Mouse (Mus musculus): ENCODE data around the gene Lrtm1. TPM values are rescaled to one million over a fixed set of nuclear protein-coding genes. Genes with fewer than 3 reads are reported as not detected.

Gene Lrtm1
- polyA plus RNA-seq, 1 experiment = 0.55 TPM

DNA sequence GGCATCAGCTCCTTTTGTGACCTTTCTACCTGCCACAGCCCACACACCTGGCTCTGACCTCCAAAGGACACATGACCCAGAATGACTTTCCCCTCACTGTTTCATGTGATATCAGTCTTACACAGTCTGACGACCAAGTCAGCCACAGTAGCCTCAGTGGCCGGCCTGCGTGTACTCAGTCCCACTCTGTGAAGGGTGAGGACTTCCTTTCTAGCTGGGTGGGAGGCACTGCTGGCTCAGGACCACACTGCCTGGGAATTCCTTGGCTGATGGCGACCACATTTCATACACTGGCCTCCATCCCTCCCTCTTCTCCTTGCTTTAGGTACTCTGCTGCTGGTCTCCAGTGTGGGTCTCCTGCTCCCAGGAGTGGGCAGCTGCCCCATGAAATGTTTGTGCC lies 3.3 kb downstream of the Lrtm1 start:
- no peak for DNase-seq
- 78% methylated on average over 4 of the region's 4 CpGs for WGBS
- Histone ChIP-seq H3K36me3 (ENCODE audit: control insufficient read depth, insufficient read depth, low read length) (no peaks in the 10 kb centered on the region), H3K27me3 (replicated peaks; ENCODE audit: control insufficient read depth, insufficient read depth, low read length) (no peaks in the 10 kb centered on the region), H3K27ac (ENCODE audit: insufficient read depth, low read depth, low read length) (no peak overlapping the region), H3K4me1 (ENCODE audit: control insufficient read depth, insufficient read depth, low read length) (no peaks in the 10 kb centered on the region), H3K4me3 (ENCODE audit: insufficient read depth, low read depth, low read length) (no peak overlapping the region)
- no peak for TF ChIP-seq POLR2A (IDR thresholded peaks at IDR 0.05; ENCODE audit: low read depth, low read length)
- TF ChIP-seq CTCF (conservative IDR thresholded peaks at IDR 0.05; ENCODE audit: insufficient read depth, insufficient read length, low read depth, low read length) = no peak

DNA sequence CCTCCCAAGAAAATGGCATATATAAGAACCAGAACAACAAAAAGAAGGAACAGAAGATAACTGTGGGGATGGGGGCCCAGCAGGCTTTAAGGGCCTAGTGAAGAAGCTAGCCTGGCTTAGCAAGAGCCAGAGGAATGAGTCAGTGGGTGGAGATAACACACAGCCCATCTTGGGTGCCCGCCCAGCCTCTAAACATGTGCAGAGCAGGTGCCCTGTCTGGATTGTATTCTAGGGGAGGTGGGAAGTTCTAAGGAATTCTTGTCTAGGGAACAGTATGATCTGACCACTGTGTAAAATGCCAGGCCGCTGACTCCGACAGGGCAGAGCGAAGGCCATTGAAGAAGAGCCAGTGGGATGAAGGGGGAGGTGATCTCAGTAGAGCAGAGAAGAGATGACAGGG lies 5.2 kb downstream of the Lrtm1 start:
- no peaks in the 10 kb centered on the region for H3K4me1 ChIP-seq (ENCODE audit: control insufficient read depth, insufficient read depth, low read length)
- H3K27me3 ChIP-seq (replicated peaks; ENCODE audit: control insufficient read depth, insufficient read depth, low read length) = no peaks in the 10 kb centered on the region
- no peak overlapping the region for H3K4me3 ChIP-seq (ENCODE audit: insufficient read depth, low read depth, low read length)
- 93% methylated on average over 4 of the region's 4 CpGs for WGBS
- no peak for DNase-seq
- TF ChIP-seq CTCF (conservative IDR thresholded peaks at IDR 0.05; ENCODE audit: insufficient read depth, insufficient read length, low read depth, low read length) (no peak), POLR2A (IDR thresholded peaks at IDR 0.05; ENCODE audit: low read depth, low read length) (no peak)
- no peak overlapping the region for H3K27ac ChIP-seq (ENCODE audit: insufficient read depth, low read depth, low read length)
- H3K36me3 ChIP-seq (ENCODE audit: control insufficient read depth, insufficient read depth, low read length) = no peaks in the 10 kb centered on the region

DNA sequence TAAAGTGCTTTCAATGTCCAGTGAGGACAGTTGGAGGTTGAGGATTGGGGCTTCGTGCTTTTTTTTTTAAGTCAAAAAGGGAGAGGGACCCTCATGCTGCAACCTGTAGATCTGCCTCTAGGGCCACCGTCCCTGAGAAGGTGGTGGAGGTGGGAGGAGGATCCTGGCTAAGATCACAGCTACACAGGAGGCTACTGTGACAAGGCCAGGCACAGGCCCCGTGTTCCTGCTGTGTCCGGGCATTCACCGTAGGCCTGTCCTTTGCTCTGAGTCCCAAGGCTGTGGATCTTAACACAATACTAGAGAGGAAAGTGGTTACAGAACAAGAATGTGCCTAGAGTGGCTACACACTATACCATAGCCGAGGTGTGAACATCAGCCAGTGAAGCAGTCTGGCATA lies 7.3 kb downstream of the Lrtm1 start:
- Histone ChIP-seq H3K4me3 (ENCODE audit: insufficient read depth, low read depth, low read length) (no peak overlapping the region), H3K27me3 (replicated peaks; ENCODE audit: control insufficient read depth, insufficient read depth, low read length) (no peaks in the 10 kb centered on the region), H3K4me1 (ENCODE audit: control insufficient read depth, insufficient read depth, low read length) (no peaks in the 10 kb centered on the region), H3K36me3 (ENCODE audit: control insufficient read depth, insufficient read depth, low read length) (no peaks in the 10 kb centered on the region), H3K27ac (ENCODE audit: insufficient read depth, low read depth, low read length) (no peak overlapping the region)
- 82% methylated on average over 6 of the region's 6 CpGs for WGBS
- TF ChIP-seq POLR2A (IDR thresholded peaks at IDR 0.05; ENCODE audit: low read depth, low read length) (no peak), CTCF (conservative IDR thresholded peaks at IDR 0.05; ENCODE audit: insufficient read depth, insufficient read length, low read depth, low read length) (no peak)
- DNase-seq = no peak

DNA sequence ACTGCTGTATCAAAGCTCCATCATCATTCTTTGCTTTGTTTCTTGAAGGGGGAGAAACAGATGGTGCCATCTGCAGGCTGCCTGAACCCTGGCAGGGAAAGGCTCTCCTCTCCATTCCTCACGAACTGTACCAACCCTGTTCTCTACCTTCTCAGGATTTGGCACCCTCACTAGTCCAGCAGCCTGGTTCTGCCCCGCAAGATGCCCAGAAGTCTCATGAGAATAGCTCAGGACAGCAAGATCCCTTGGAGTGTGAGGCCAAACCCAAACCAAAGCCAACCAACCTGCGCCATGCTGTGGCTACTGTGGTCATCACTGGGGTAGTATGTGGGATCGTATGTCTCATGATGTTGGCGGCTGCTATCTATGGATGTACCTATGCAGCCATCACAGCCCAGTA lies 9.3 kb downstream of the Lrtm1 start:
- H3K36me3 ChIP-seq (ENCODE audit: control insufficient read depth, insufficient read depth, low read length) = no peaks in the 10 kb centered on the region
- no peak overlapping the region for H3K4me3 ChIP-seq (ENCODE audit: insufficient read depth, low read depth, low read length)
- no peaks in the 10 kb centered on the region for H3K4me1 ChIP-seq (ENCODE audit: control insufficient read depth, insufficient read depth, low read length)
- TF ChIP-seq POLR2A (IDR thresholded peaks at IDR 0.05; ENCODE audit: low read depth, low read length) = no peak
- peak; percentile 19; the same call in 1 of the 2 replicates for TF ChIP-seq CTCF (conservative IDR thresholded peaks at IDR 0.05; ENCODE audit: insufficient read depth, insufficient read length, low read depth, low read length)
- DNase-seq = no peak
- WGBS = 86% methylated on average over 5 of the region's 5 CpGs
- H3K27me3 ChIP-seq (replicated peaks; ENCODE audit: control insufficient read depth, insufficient read depth, low read length) = no peaks in the 10 kb centered on the region
- H3K27ac ChIP-seq (ENCODE audit: insufficient read depth, low read depth, low read length) = no peak overlapping the region

DNA sequence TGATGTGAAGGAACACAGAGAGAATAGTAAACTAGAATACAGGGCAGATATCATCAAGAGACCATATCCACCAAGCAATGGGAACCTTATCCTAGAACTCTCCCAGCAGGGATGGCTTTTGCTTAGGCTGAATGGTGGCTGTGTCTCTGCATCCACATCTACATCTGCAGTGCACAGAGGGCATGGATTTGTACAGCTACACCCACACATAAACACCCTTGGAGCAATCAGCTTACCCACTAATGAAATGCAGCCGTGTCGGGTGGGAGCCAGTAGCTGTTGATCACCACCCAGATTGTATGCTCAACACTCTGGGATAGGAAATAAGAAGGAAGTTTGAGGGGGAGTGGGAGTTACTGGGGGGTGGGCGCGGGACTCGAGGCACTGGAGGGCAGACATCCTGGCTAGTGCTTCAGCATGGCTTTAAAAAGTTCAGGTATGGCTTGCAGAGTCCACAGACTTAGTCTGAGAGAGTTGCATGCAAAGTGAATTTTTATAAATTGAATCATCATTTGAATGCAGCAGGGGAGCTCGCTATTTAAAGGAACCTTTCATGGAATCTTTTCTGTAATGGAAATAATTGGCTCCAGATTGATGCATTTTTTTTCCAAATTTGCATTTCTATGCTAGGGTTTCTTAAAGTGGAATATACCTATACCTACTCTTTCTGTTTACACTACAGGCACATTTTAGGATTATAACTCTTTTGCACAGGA lies 10.5 kb downstream of the Lrtm1 start:
- Histone ChIP-seq H3K36me3 (ENCODE audit: control insufficient read depth, insufficient read depth, low read length) (no peaks in the 10 kb centered on the region), H3K27me3 (replicated peaks; ENCODE audit: control insufficient read depth, insufficient read depth, low read length) (no peaks in the 10 kb centered on the region), H3K27ac (ENCODE audit: insufficient read depth, low read depth, low read length) (no peak overlapping the region), H3K4me1 (ENCODE audit: control insufficient read depth, insufficient read depth, low read length) (no peaks in the 10 kb centered on the region), H3K4me3 (ENCODE audit: insufficient read depth, low read depth, low read length) (no peak overlapping the region)
- 83% methylated on average over 6 of the region's 6 CpGs for WGBS
- TF ChIP-seq POLR2A (IDR thresholded peaks at IDR 0.05; ENCODE audit: low read depth, low read length) = no peak
- no peak for TF ChIP-seq CTCF (conservative IDR thresholded peaks at IDR 0.05; ENCODE audit: insufficient read depth, insufficient read length, low read depth, low read length)
- no peak for DNase-seq

DNA sequence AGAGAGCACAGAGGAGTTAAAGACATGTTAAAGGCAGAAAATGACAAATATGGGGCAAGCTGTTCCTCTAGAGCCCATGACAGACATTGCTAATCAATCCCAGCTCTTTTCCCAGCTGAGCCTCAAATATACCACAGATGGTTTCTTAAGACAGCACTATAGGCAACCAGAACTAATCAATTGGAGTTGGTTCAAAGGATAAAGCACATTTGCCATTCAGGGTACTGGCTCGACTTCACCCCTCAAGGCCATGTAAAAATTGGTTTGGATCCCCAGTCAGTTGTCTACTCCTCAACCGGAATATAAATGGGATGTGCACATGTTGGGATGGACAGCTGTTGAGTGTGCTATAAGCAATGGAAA lies 11.1 kb downstream of the Lrtm1 start:
- WGBS = 92% methylated on average over 2 of the region's 2 CpGs
- Histone ChIP-seq H3K4me1 (ENCODE audit: control insufficient read depth, insufficient read depth, low read length) (no peaks in the 10 kb centered on the region), H3K27me3 (replicated peaks; ENCODE audit: control insufficient read depth, insufficient read depth, low read length) (no peaks in the 10 kb centered on the region), H3K27ac (ENCODE audit: insufficient read depth, low read depth, low read length) (no peak overlapping the region), H3K4me3 (ENCODE audit: insufficient read depth, low read depth, low read length) (no peak overlapping the region), H3K36me3 (ENCODE audit: control insufficient read depth, insufficient read depth, low read length) (no peaks in the 10 kb centered on the region)
- DNase-seq = no peak
- TF ChIP-seq CTCF (conservative IDR thresholded peaks at IDR 0.05; ENCODE audit: insufficient read depth, insufficient read length, low read depth, low read length) (no peak), POLR2A (IDR thresholded peaks at IDR 0.05; ENCODE audit: low read depth, low read length) (no peak)

DNA sequence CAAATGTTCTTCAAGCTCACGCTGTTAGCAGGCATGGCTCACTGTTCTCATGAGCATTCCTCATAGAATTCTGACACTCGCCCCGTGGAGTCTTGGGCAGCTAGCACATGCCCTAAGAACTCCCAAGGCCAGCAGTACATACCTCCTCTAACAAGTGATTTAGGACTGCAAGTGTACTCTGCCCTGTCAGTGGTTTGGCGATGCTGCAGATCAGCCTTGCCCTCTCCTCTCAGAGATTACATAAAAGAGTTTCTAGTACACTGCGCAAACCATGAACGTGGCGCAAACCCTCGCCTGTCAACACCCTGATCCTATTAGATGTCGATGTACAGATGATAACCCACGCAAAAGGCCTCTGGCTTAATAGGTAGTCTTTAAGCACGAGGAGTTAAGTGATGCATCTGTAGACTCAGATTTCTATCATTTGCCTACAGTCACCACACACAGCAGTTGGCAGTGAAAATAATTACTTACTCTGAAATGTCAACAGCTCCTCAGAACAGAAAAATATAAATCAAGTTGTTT lies 11.9 kb downstream of the Lrtm1 start:
- no peak for TF ChIP-seq POLR2A (IDR thresholded peaks at IDR 0.05; ENCODE audit: low read depth, low read length)
- no peak for TF ChIP-seq CTCF (conservative IDR thresholded peaks at IDR 0.05; ENCODE audit: insufficient read depth, insufficient read length, low read depth, low read length)
- H3K4me1 ChIP-seq (ENCODE audit: control insufficient read depth, insufficient read depth, low read length) = no peaks in the 10 kb centered on the region
- no peaks in the 10 kb centered on the region for H3K27me3 ChIP-seq (replicated peaks; ENCODE audit: control insufficient read depth, insufficient read depth, low read length)
- no peak for DNase-seq
- WGBS = 71% methylated on average over 11 of the region's 11 CpGs
- no peaks in the 10 kb centered on the region for H3K36me3 ChIP-seq (ENCODE audit: control insufficient read depth, insufficient read depth, low read length)
- no peak overlapping the region for H3K27ac ChIP-seq (ENCODE audit: insufficient read depth, low read depth, low read length)
- no peak overlapping the region for H3K4me3 ChIP-seq (ENCODE audit: insufficient read depth, low read depth, low read length)
